Mouse (Mus musculus) ovary, adult 2 months (tissue): ENCODE results near the gene Gm3250. TPM values are rescaled to one million over a fixed set of nuclear protein-coding genes. Genes with fewer than 3 reads are reported as not detected.

Source experiments
- polyA plus RNA-seq: library from polyadenylated mRNA; depleted of rRNA; stranded (reverse); fragments of >200 nt; gene quantifications from 2 replicates; pipeline ENCODE4 v1.2.3, GENCODE M21; 2012; rRNA removed

Gene Gm3250
- not detected in 2 replicates for polyA plus RNA-seq

DNA sequence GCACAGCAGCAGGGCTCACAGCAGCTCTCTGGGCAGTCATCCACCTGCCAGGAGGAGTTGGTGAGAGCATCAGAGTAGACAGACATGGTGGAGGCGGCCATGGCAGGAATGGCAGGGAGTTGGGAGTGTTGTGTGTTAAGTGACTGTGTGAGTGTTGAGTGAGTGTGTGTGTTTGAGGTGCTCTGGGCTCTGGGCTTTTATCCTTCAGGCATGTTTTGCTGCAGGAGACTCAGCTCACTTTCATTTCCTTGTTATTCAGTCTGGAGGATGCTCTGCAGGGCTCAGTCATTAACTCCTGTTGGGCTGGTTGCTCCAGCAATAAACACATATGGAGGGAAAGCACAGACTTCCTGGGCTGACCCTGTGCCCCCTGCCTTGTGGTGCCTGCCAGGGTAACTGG is at the start of gene Gm3250:
TSS of gene Gm3250 (minus strand) at position 101 of the 400 bp plus-strand sequence.

DNA sequence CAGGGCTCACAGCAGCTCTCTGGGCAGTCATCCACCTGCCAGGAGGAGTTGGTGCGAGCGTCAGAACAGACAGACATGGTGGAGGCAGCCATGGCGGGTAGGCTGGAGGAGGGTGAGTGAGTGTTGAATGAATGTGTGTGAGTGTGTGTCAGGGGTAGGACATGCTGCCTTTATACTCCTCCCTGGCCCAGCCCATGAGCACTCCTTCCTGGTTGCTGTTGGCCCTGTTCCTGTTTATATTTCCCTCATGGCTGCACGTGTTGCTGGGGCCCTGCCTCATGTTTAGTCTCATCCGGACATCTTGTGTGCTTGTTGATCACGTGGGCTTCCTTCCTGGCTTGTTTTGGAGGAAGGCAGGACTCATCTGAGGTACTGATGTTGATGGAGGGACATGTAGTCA is 44.6 kb upstream of the Gm3250 start, which contains the start of gene Krtap10-4:
TSS of gene Krtap10-4 (minus strand) at position 145 of the 400 bp plus-strand sequence.

DNA sequence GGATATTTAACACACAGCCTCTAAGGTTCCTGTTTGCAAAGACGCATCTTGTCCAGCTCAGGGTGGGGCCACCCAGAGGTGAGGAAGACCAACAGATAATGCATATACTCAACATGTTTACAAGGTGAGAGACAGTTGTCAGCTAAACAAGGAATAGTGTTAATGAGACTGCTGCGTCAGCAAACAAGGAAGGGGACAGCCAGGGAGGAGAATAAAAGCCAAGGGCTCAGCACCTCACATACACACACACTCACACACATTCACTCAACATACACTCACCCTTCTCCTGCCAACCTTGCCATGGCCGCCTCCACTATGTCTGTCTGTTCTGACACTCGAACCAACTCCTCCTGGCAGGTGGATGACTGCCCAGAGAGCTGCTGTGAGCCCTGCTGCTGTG is 32.0 kb upstream of the Gm3250 start, which contains the start of gene Gm2696:
TSS of gene Gm2696 (plus strand) at position 301 of the 400 bp plus-strand sequence.

DNA sequence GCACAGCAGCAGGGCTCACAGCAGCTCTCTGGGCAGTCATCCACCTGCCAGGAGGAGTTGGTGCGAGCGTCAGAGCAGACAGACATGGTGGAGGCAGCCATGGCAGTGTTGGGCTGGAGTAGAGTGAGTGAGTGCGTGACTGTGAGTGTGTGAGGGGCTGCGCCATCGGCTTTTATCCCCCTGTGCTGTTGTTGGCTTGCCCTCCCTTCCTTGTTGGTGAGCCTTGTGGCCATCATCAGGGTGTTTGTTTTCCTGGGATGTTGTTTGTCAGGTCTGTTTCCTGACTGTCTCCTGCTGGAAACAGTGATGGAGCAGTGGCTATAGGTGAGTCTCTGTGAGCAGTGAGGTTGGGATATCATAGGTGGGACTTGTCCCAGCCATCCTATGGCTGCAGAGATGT is 29.4 kb upstream of the Gm3250 start, which contains the start of gene Gm9507:
TSS of gene Gm9507 (minus strand) at position 101 of the 400 bp plus-strand sequence.

DNA sequence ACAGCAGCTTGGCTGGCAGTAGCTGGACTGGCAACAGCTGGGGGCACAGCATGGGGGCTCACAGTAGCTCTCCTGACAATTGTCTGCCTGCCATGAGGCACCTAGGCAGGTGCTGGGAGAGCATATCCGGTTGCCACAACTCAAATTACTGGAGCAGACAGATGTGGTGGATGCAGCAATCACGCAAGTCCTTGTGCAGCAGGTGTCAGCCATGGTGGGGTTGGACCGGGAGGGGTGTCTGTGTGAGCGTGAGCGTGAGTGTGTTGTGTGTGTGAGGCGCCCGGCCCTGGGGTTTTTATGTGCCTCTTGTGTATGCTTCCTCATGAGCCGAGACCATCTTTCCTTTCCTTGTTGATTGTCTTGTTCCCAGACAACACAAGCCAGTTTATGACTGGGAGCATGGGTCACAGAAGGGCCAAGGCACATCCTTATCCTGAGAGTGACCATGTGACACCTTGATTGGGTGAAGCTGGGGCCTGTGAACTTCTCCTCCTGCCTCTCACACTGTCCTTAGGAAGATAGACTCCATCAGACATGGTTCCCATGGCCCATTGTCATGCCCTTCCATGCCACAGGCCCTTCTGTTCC is 16.7 kb upstream of the Gm3250 start, which contains the start of gene Gm19668:
TSS of gene Gm19668 (minus strand) at position 213 of the 588 bp plus-strand sequence.

DNA sequence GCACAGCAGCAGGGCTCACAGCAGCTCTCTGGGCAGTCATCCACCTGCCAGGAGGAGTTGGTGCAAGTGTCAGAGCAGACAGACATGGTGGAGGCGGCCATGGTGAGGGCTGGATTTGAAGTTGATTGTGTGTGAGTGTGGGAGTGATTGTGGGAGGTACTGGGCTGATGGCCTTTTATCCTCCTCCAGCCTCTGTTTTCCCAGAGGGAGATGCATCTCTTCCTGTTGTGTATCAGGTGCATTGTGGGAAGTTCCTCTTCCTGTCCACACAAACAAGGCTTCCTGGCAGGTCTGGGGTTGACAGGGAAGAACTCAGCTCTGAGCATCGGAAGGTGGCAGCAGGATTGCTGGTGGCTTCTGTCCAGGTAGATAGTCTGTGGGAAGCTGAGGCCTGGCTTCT is 12.6 kb upstream of the Gm3250 start, which contains the start of gene Gm9639:
TSS of gene Gm9639 (minus strand) at position 101 of the 400 bp plus-strand sequence.

DNA sequence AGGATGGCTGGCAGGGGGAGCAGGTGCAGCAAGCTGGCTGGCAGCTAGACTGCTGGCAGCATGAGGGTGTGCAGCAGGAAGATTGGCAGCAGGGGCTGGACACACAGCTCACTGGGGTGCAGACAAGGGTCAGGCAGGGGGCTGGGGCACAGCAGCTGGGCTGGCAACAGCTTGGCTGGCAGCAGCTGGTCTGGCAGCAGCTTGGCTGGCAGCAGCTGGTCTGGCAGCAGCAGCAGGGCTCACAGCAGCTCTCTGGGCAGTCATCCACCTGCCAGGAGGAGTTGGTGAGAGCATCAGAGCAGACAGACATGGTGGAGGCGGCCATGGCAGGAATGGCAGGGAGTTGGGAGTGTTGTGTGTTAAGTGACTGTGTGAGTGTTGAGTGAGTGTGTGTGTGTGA is 5.5 kb upstream of the Gm3250 start, which contains the start of gene Gm7137:
TSS of gene Gm7137 (minus strand) at position 325 of the 400 bp plus-strand sequence.

DNA sequence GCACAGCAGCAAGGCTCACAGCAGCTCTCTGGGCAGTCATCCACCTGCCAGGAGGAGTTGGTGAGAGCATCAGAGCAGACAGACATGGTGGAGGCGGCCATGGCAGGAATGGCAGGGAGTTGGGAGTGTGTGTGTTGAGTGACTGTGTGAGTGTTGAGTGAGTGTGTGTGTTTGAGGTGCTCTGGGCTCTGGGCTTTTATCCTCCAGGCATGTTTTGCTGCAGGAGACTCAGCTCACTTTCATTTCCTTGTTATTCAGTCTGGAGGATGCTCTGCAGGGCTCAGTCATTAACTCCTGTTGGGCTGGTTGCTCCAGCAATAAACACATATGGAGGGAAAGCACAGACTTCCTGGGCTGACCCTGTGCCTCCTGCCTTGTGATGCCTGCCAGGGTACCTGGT is 5.5 kb downstream of the Gm3250 start, which contains the start of gene Gm7138:
TSS of gene Gm7138 (minus strand) at position 101 of the 400 bp plus-strand sequence.

DNA sequence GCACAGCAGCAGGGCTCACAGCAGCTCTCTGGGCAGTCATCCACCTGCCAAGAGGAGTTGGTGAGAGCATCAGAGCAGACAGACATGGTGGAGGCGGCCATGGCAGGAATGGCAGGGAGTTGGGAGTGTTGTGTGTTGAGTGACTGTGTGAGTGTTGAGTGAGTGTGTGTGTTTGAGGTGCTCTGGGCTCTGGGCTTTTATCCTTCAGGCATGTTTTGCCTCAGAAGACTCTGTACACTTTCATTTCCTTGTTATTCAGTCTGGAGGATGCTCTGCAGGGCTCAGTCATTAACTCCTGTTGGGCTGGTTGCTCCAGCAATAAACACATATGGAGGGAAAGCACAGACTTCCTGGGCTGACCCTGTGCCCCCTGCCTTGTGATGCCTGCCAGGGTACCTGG is 11.1 kb downstream of the Gm3250 start, which contains the start of gene Gm3238:
TSS of gene Gm3238 (minus strand) at position 101 of the 400 bp plus-strand sequence.

DNA sequence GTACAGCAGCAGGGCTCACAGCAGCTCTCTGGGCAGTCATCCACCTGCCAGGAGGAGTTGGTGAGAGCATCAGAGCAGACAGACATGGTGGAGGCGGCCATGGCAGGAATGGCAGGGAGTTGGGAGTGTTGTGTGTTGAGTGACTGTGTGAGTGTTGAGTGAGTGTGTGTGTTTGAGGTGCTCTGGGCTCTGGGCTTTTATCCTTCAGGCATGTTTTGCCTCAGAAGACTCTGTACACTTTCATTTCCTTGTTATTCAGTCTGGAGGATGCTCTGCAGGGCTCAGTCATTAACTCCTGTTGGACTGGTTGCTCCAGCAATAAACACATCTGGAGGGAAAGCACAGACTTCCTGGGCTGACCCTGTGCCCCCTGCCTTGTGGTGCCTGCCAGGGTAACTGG is 22.8 kb downstream of the Gm3250 start, which contains the start of gene Gm3233:
TSS of gene Gm3233 (minus strand) at position 101 of the 400 bp plus-strand sequence.

DNA sequence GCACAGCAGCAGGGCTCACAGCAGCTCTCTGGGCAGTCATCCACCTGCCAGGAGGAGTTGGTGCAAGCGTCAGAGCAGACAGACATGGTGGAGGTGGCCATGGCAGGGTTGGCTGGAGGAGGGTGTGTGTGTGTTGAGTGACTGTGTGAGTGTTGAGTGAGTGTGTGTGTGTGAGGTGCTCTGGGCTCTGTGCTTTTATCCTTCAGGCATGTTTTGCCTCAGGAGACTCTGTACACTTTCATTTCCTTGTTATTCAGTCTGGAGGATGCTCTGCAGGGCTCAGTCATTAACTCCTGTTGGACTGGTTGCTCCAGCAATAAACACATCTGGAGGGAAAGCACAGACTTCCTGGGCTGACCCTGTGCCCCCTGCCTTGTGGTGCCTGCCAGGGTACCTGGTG is 31.1 kb downstream of the Gm3250 start, which contains the start of gene Gm9736:
TSS of gene Gm9736 (minus strand) at position 101 of the 400 bp plus-strand sequence.

DNA sequence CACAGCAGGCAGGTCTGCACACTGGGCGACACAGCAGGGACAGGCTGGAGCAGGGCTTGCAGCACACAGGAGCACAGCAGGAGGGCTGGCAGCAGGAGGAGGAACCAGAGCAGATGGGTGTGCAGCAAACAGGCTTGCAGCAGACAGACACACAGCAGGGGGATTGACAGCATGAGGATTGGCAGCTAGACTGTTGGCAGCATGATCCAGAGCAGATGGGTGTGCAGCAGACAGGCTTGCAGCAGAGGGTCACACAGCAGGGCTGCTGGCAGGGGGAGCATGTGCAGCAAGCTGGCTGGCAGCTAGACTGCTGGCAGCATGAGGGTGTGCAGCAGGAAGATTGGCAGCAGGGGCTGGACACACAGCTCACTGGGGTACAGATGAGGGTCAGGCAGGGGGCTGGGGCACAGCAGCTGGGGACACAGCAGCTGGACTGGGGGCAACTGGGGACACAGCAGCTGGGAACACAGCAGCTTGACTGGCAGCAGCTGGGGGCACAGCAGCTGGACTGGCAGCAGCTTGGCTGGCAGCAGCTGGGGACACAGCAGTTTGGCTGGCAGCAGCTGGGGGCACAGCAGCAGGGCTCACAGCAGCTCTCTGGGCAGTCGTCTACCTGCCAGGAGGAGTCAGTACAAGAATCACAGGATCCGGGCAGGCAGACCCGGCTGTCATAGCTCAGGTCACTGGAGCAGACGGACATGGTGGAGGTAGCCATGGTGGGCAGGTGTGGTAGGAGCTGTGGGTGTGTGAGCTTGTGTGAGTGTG is 40.2 kb downstream of the Gm3250 start, which contains the start of gene Gm18596:
TSS of gene Gm18596 (minus strand) at position 715 of the 765 bp plus-strand sequence.

Other genes starting within 250 kb of the Gm3250 start
- 150 and 206 TPM in 2 replicates for gene Pttg1ip, start 200.8 kb downstream of the Gm3250 start, polyA plus RNA-seq
- gene Sumo3, start 176.4 kb downstream of the Gm3250 start, polyA plus RNA-seq, result 416 and 428 TPM in 2 replicates
- gene Gm49325, start 176.3 kb downstream of the Gm3250 start, polyA plus RNA-seq, result not detected in 2 replicates
- 43.5 and 49.7 TPM in 2 replicates for gene Ube2g2, start 160.3 kb downstream of the Gm3250 start, polyA plus RNA-seq
- gene Tspear, start 96.0 kb downstream of the Gm3250 start, polyA plus RNA-seq, result 1.2 and 1.3 TPM in 2 replicates
- gene Gm19402, start 91.8 kb downstream of the Gm3250 start, polyA plus RNA-seq, result not detected in 2 replicates
- not detected in 2 replicates for gene Gm9508, start 85.3 kb downstream of the Gm3250 start, polyA plus RNA-seq
- gene Gm10272, start 75.9 kb downstream of the Gm3250 start, polyA plus RNA-seq, result not detected in 2 replicates
- gene Gm10024, start 71.1 kb downstream of the Gm3250 start, polyA plus RNA-seq, result not detected in 2 replicates
- gene Gm10142, start 66.7 kb downstream of the Gm3250 start, polyA plus RNA-seq, result not detected in 2 replicates
- not detected in 2 replicates for gene Krtap12-1, start 61.9 kb downstream of the Gm3250 start, polyA plus RNA-seq
- not detected in 2 replicates for gene Gm10100, start 56.1 kb downstream of the Gm3250 start, polyA plus RNA-seq
- gene Gm18596, start 39.9 kb downstream of the Gm3250 start, polyA plus RNA-seq, result not detected in 2 replicates
- gene Gm9736, start 31.2 kb downstream of the Gm3250 start, polyA plus RNA-seq, result not detected in 2 replicates
- gene Gm3233, start 22.9 kb downstream of the Gm3250 start, polyA plus RNA-seq, result not detected in 2 replicates
- not detected in 2 replicates for gene Gm3238, start 11.2 kb downstream of the Gm3250 start, polyA plus RNA-seq
- gene Gm7138, start 5.6 kb downstream of the Gm3250 start, polyA plus RNA-seq, result not detected in 2 replicates
- gene Gm7137, start 5.7 kb upstream of the Gm3250 start, polyA plus RNA-seq, result not detected in 2 replicates
- gene Gm9639, start 12.5 kb upstream of the Gm3250 start, polyA plus RNA-seq, result not detected in 2 replicates
- not detected in 2 replicates for gene Gm19668, start 16.6 kb upstream of the Gm3250 start, polyA plus RNA-seq
- gene Gm9507, start 29.3 kb upstream of the Gm3250 start, polyA plus RNA-seq, result not detected in 2 replicates
- gene Gm2696, start 32.1 kb upstream of the Gm3250 start, polyA plus RNA-seq, result 0.33 TPM in 1 of 2 replicates, not detected in the other
- gene Krtap10-4, start 44.6 kb upstream of the Gm3250 start, polyA plus RNA-seq, result not detected in 2 replicates
- gene Krtap10-10, start 53.4 kb upstream of the Gm3250 start, polyA plus RNA-seq, result not detected in 2 replicates
- not detected in 2 replicates for gene Gm36176, start 64.3 kb upstream of the Gm3250 start, polyA plus RNA-seq
- gene Gm10318, start 70.3 kb upstream of the Gm3250 start, polyA plus RNA-seq, result not detected in 2 replicates
- gene Gm3285, start 79.4 kb upstream of the Gm3250 start, polyA plus RNA-seq, result not detected in 2 replicates
- gene Lrrc3, start 120.0 kb upstream of the Gm3250 start, polyA plus RNA-seq, result 3.4 and 3.8 TPM in 2 replicates
- gene Trpm2, start 188.0 kb upstream of the Gm3250 start, polyA plus RNA-seq, result 1.5 and 1.6 TPM in 2 replicates
- 104 and 111 TPM in 2 replicates for gene 1810043G02Rik, start 196.0 kb upstream of the Gm3250 start, polyA plus RNA-seq
- gene Pfkl, start 227.5 kb upstream of the Gm3250 start, polyA plus RNA-seq, result 168 and 197 TPM in 2 replicates